Mouse (Mus musculus) G1E (cell line): ENCODE data around the gene Slc35b2.

Experiments
- CTCF ChIP-seq: IDR thresholded peaks from 2 replicates; pipeline ENCODE4 v1.5.1; 2012; ENCODE audit warnings: low read depth, low read length, inconsistent platforms, mixed read lengths
- TAL1 ChIP-seq: conservative IDR thresholded peaks from 2 replicates; pipeline ENCODE4 v1.6.1; 2012; ENCODE audit warnings: low read depth, low read length, inconsistent platforms, mixed read lengths

DNA sequence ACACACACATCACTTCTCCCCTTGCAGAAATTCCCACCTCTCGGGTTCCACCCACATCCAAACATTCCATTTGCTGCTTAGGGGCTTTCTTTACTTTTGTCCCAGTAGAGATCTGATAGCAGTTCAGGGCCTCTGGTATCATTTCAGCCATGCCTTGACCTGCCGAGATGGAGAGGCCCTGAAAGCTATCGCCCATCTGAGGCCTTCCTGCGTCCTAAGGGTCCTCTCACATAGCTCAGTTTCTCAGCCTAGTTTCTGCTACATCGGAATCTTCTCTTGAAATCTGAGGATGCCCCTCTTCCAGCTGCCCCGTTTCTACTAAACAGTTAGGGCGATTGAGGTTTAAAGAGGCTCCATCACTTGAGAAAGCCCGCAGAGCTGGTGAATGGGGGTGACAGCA lies 30.5 kb downstream of the Slc35b2 start:
- TF ChIP-seq TAL1 (no peak), CTCF (no peak)
